Mouse (Mus musculus): ENCODE data around the gene Prdm12. TPM values are rescaled to one million over a fixed set of nuclear protein-coding genes. Genes with fewer than 3 reads are reported as not detected.
A peak's percentile ranks its signal among the peaks of the same experiment; 100 is the strongest.

Prdm12 gene
- polyA plus RNA-seq (2021; fragmentation: Nextera tagmentation) = 0.16 and 0.29 TPM in 2 replicates
- long read RNA-seq, experiment 1 = 0 reads
- long read RNA-seq, experiment 2 = 0 reads

DNA sequence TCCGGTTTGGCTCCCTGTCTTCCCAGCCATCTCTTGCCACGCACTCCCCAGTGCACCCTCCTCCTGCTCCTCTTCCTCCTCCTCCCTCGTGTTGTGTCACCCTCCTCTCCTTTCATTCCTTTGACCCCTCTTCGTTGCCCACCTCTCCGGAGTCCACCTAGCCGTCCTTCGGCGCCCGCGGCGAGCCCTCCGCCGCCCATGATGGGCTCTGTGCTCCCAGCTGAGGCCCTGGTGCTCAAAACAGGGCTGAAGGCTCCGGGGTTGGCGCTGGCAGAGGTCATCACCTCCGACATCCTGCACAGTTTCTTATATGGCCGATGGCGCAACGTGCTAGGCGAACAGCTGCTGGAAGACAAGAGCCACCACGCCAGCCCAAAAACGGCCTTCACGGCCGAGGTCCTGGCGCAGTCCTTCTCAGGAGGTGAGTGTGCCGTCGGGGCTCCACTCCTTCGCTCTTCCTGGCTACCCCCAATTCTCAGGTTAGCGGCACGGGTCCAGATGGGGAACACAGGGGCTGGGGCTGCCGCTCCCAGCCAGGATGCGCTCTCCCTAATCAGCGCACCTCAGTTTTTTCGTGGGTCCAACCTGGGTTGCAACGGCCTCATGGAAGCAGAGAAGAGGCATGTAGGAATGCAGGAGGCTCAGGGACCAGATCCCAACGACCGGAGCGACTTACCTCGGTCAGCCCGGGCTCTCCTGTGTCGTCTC is at the start of gene Prdm12:
Prdm12 (plus strand) TSS at position 137 of the 708 bp plus-strand sequence.

DNA sequence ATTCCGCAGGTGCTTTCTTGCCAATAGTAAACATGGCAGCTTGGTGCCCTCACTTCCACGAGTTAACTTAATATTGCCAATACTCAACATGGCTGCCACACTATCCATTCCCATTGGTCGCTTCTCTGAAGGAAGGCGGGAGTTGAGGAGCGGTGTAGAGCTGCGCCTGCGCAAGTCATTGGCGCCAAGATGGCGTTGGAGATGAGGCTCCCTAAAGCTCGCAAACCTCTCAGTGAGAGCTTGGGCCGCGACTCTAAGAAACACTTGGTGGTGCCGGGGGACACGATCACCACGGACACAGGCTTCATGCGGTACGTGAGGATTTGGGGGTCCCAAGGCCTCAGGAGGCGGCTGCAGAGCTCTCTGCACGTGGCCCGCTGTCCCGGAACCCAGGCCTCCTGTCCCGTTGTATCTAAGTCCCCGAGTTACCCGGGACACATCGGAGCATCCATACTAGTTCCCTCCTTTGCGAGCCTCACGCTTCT is 30.8 kb downstream of the Prdm12 start, which contains the start of gene Exosc2:
Exosc2 (plus strand) TSS at position 165 of the 485 bp plus-strand sequence.

DNA sequence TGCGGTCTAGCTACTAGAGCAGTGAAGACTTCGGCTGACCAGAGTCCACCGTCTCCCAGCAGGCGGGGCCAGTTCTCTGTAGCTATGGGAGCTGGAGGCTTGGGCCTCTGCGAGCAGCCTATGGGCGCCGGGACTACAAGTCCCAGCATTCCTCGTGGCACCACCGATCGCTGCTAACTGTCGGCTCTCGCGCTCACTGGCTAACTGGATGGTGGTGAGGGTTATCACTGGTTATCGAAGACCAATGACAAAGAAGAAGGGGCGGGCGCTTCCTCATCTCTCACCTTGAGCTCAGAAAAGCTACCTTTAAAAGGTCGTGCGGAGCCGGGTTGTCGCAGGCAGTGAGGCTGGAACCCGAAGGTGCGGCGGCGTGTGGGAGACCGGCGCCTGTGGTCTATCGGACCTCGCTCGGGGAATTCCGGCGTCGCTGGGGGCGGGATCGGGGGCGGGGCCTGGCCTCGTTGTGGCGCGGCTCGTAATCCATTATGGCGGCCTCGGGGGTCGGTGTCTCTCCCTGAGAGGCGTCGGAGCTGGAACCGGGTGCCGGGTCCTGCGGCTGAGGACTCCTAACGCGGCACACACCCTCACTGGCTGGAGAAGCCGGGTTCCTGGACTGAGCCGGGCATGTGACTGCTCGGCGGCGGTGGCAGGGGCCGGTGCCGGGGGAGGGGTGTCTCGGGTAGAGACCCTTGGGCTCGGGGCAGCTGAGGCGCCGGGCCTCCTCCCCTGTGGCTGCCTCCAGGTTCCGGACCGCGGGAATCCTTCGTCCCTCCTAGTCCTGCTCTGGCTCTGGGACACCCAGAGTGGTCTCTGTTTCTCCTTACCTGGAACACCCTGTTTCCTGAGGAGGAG is 48.5 kb downstream of the Prdm12 start, which contains the start of gene Abl1:
Abl1 (plus strand) TSS at position 303 of the 852 bp plus-strand sequence.

Small RNAs within 50 kb of the gene (microRNA-seq; reads per million reads assigned to microRNA genes)
- 4.5 reads per million, percentile 16 among the genes with 10 or more reads in this experiment for gene Mir6998

Other genes starting within 250 kb of the Prdm12 start
- gene Ass1, start 169.8 kb upstream of the Prdm12 start, polyA plus RNA-seq (2021; fragmentation: Nextera tagmentation) = 59.1 and 66.1 TPM in 2 replicates
- gene Fubp3, start 67.4 kb upstream of the Prdm12 start, polyA plus RNA-seq (2021; fragmentation: Nextera tagmentation) = 22.7 and 30.4 TPM in 2 replicates
- gene Exosc2, start 30.7 kb downstream of the Prdm12 start, polyA plus RNA-seq (2021; fragmentation: Nextera tagmentation) = 16.4 and 17.2 TPM in 2 replicates
- 5.4 and 6.0 TPM in 2 replicates for gene Abl1, start 48.3 kb downstream of the Prdm12 start, polyA plus RNA-seq (2021; fragmentation: Nextera tagmentation)
- gene Qrfp, start 170.5 kb downstream of the Prdm12 start, polyA plus RNA-seq (2021; fragmentation: Nextera tagmentation) = not detected in 2 replicates
- 38.5 and 40.3 TPM in 2 replicates for gene Fibcd1, start 206.0 kb downstream of the Prdm12 start, polyA plus RNA-seq (2021; fragmentation: Nextera tagmentation)
- gene Lamc3, start 247.3 kb downstream of the Prdm12 start, polyA plus RNA-seq (2021; fragmentation: Nextera tagmentation) = 0.39 and 0.44 TPM in 2 replicates